Mouse (Mus musculus) midbrain, embryonic 11.5 days (tissue): ENCODE results near the gene Relb. TPM values are rescaled to one million over a fixed set of nuclear protein-coding genes. Genes with fewer than 3 reads are reported as not detected.

Experiments
- ATAC-seq: fragments of 200-750 bp; cut with Nextera tagmentation; 2 replicates; pipeline ENCODE4 v1.8.0; 2017; ENCODE audit warnings: moderate TSS enrichment, moderate library complexity; ENCODE audit not compliant: low FRiP score
- DNase-seq: peaks from one replicate; pipeline ENCODE4 v3.0.0; 2015; ENCODE audit warnings: low spot score; ENCODE audit errors: missing footprints
- H3K27ac ChIP-seq: fragments of 300-500 bp; sonication (generic); 2 replicates; pipeline ENCODE4 v1.5.1; 2014; ENCODE audit warnings: low read depth, low read length
- H3K27me3 ChIP-seq: fragments of 300-500 bp; sonication (generic); 2 replicates; pipeline ENCODE4 v1.6.1; 2014; ENCODE audit warnings: mild to moderate bottlenecking, low read length, moderate library complexity, mixed read lengths; ENCODE audit not compliant: control insufficient read depth, insufficient read depth
- H3K36me3 ChIP-seq: fragments of 300-500 bp; sonication (generic); 2 replicates; pipeline ENCODE4 v1.6.1; 2014; ENCODE audit warnings: mild to moderate bottlenecking, low read length, moderate library complexity, mixed read lengths; ENCODE audit not compliant: control insufficient read depth, insufficient read depth
- H3K4me1 ChIP-seq: fragments of 300-500 bp; sonication (generic); 2 replicates; pipeline ENCODE4 v1.6.1; 2014; ENCODE audit warnings: low read length; ENCODE audit not compliant: control insufficient read depth, insufficient read depth
- H3K4me2 ChIP-seq: fragments of 300-500 bp; sonication (generic); 2 replicates; pipeline ENCODE4 v1.6.1; 2014; ENCODE audit warnings: mild to moderate bottlenecking, moderate library complexity
- H3K4me3 ChIP-seq: fragments of 300-500 bp; sonication (generic); 2 replicates; pipeline ENCODE4 v1.5.1; 2014; ENCODE audit warnings: low read depth, low read length
- H3K9ac ChIP-seq: fragments of 300-500 bp; sonication (generic); 2 replicates; pipeline ENCODE4 v1.6.1; 2014; ENCODE audit warnings: low read length
- H3K9me3 ChIP-seq: fragments of 300-500 bp; sonication (generic); 2 replicates; pipeline ENCODE4 v1.6.1; 2016; ENCODE audit warnings: low read length; ENCODE audit not compliant: control insufficient read depth
- WGBS: fragments of 180-500 bp; shearing (Covaris S2); extraction: QIAGEN DNeasy Blood & Tissue Kit; methylation state at CpG from one replicate; pipeline ENCODE4 v1.1.7; 2014; 5-methylcytosine and 5-hydroxymethylcytosine counted together
- polyA plus RNA-seq: library from polyadenylated mRNA; unstranded; fragments of >200 nt; fragmentation: Nextera tagmentation; extraction: Ambion mirVana; gene quantifications from 2 replicates; pipeline ENCODE4 v1.2.1, GENCODE M21; 2014

The Relb gene
- 3.7 and 4.3 TPM in 2 replicates for polyA plus RNA-seq

DNA sequence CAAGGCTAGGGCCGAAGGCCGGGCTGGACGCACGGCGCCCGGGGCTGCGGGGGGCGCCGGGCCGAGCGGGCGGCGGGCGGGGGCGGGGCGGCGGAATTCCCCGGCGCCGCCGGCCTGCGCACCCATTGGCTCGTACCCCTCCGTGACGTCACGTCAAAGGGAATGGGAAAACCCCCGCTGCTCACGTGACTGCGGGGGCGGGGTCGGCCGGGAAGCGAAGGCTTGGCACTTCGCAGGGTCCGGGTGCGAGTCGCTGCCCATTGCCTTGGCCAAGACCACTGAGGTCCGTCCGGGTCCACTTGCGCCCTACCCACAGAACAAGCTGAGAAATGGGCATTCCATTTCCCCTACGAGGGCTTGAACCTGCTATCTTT, at the start of gene Relb:
Gene Relb (minus strand): TSS at position 78 of the 374 bp plus-strand sequence.
- ATAC-seq, result peak; percentile 75
- Histone ChIP-seq H3K4me1 (0 out of 2 replicates have a peak, but pooled peaks cover 3% of the 10 kb centered on the region), H3K36me3 (peaks cover 10% of the 10 kb centered on the region; the same call in 1 of the 2 replicates), H3K9ac (peak within 1 kb of the TSS; percentile 9; the same call in 1 of the 2 replicates), H3K27ac (peak within 1 kb of the TSS; percentile 54; the same call in 1 of the 2 replicates), H3K27me3 (no peaks in the 10 kb centered on the region), H3K9me3 (no peaks in the 10 kb centered on the region), H3K4me2 (peak within 1 kb of the TSS; percentile 91), H3K4me3 (peak within 1 kb of the TSS; percentile 66)
- WGBS, result under 1% methylated on average over 39 of the region's 41 CpGs
- peak; percentile 98 for DNase-seq

DNA sequence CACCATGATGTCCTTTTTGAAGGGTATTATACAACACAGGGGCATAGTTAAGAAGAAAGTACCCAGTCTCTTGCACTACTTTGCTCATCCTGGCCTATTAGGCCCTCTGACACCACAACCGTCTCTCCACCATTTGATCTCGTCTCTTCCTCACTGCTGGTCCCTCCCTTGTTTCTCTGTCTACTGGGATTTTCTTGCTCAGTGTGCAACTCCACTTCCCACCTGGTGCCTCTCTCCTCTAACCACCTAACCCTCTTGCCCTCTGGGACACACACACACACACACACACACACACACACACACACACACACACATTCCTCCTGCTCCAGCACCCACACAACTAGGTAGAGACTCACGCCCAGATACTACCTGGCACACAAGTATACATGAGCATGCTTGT, 49.7 kb upstream of the Relb start:
- no peaks in the 10 kb centered on the region for H3K27me3 ChIP-seq
- ATAC-seq (no peak), DNase-seq (peak; percentile 59)
- H3K27ac ChIP-seq, result no peak overlapping the region
- no peak overlapping the region for H3K4me2 ChIP-seq
- H3K4me1 ChIP-seq, result no peaks in the 10 kb centered on the region
- H3K9ac ChIP-seq, result no peak overlapping the region
- WGBS, result 86% methylated on average over 3 of the region's 3 CpGs
- H3K36me3 ChIP-seq, result no peaks in the 10 kb centered on the region
- no peaks in the 10 kb centered on the region for H3K9me3 ChIP-seq
- H3K4me3 ChIP-seq, result no peak overlapping the region

DNA sequence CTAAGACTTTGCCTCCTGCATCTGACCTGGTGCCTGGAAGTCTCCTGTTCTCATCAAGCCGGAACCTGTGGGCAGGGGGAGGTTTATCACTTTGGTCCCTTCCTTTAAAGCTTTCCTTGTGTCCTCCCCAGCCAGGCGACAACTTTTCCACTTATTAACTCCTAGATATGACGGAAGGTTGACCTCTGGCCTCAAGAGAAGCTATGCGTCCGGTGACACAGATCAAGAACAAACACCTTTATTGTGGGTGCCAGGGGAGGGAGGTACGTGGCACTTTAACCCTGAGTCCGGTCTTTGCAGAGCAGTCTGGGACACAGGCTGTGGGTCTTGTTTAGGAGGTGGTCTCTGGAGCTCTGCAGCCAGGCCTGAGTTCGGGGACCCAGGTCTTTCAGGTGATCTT, 48.6 kb upstream of the Relb start, which contains the start of gene Apoc2:
Gene Apoc2 (minus strand): TSS at position 70 of the 400 bp plus-strand sequence.
- no peak within 1 kb of the TSS for H3K4me3 ChIP-seq
- no peak within 1 kb of the TSS for H3K27ac ChIP-seq
- no peaks in the 10 kb centered on the region for H3K9me3 ChIP-seq
- ATAC-seq (no peak), DNase-seq (peak; percentile 21)
- H3K4me1 ChIP-seq, result no peaks in the 10 kb centered on the region
- H3K27me3 ChIP-seq, result no peaks in the 10 kb centered on the region
- H3K4me2 ChIP-seq, result no peak within 1 kb of the TSS
- WGBS, result 79% methylated on average over 8 of the region's 8 CpGs
- H3K36me3 ChIP-seq, result no peaks in the 10 kb centered on the region
- no peak within 1 kb of the TSS for H3K9ac ChIP-seq

DNA sequence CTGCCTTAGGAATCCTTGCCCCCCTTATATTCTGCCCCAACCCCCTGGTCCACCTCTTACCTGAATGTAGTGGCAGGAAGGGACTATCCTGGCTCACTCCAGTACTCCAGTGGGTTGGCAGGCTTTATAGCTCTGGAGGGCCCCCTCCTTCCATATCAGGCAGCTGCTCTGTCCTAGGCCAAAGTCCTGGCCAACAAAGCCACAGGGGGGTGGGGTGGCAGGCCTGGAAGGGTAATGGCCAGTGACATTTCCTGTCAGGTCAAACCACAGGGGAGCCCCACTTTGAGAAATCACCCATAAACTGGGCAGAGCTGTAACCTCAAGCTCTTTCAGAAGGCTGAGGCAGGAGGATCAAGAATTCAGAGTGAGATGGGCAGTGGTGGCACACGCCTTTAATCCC, 47.4 kb upstream of the Relb start:
- Histone ChIP-seq H3K4me1 (no peaks in the 10 kb centered on the region), H3K27me3 (no peaks in the 10 kb centered on the region), H3K36me3 (no peaks in the 10 kb centered on the region), H3K9ac (no peak overlapping the region), H3K9me3 (no peaks in the 10 kb centered on the region), H3K27ac (no peak overlapping the region), H3K4me3 (no peak overlapping the region), H3K4me2 (no peak overlapping the region)
- peak; percentile 45 for DNase-seq
- 64% methylated on average over 1 of the region's 1 CpGs for WGBS
- ATAC-seq, result no peak

DNA sequence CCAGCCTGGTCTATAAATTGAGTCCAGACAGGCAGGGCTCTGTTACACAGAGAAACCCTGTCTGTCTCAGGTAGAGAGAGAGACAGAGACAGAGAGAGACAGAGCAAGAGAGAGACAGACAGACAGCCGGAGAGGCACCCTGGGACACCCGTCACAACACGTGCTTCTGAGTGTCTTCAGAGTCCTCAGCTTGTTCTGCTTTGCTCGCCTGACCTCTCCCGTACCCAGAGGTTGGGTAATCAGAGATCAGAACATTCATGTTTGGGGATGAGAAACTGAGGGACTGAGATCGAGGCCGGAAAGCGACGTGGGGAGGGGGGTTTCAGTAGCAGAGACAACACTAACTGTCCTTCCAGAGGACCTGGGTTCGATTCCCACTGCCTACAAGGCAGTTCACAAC, 46.6 kb upstream of the Relb start:
- Histone ChIP-seq H3K27ac (no peak overlapping the region), H3K9ac (no peak overlapping the region), H3K4me3 (no peak overlapping the region), H3K9me3 (no peaks in the 10 kb centered on the region), H3K36me3 (no peaks in the 10 kb centered on the region), H3K27me3 (no peaks in the 10 kb centered on the region), H3K4me2 (no peak overlapping the region), H3K4me1 (no peaks in the 10 kb centered on the region)
- DNase-seq (no peak), ATAC-seq (no peak)
- 85% methylated on average over 10 of the region's 10 CpGs for WGBS

DNA sequence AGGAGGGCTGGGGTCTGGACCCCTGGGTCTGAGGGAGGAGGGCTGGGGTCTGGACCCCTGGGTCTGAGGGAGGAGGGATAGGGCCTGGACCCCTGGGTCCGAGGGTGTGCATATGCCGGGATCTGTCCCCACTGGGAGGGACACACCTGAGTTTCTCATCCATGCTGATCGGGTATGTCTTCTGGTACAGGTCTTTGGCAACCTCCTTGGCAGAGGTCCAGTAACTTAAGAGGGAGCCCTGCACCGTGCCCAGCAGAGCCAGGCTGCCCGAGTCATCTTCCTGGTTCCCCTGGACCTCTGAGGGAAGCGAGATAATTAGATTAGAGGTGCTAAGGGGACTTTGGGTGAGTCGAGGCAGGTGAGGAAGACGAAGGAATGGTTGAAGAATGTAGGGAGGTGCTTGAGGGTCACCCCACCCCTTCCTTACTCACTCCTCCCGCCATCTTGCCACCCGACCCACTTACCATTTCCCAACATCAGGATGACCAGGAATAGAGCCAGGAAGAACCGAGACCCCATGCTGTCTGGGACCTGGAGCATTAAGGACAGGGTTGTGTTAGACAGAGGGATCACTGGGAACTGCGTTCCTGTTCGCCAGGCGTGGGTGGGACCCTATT, 44.0 kb upstream of the Relb start:
- H3K4me1 ChIP-seq, result no peaks in the 10 kb centered on the region
- H3K27ac ChIP-seq, result no peak overlapping the region
- ATAC-seq, result no peak
- no peaks in the 10 kb centered on the region for H3K36me3 ChIP-seq
- no peaks in the 10 kb centered on the region for H3K9me3 ChIP-seq
- no peak overlapping the region for H3K4me3 ChIP-seq
- no peak overlapping the region for H3K4me2 ChIP-seq
- no peaks in the 10 kb centered on the region for H3K27me3 ChIP-seq
- 69% methylated on average over 14 of the region's 14 CpGs for whole genome bisulfite sequencing
- no peak for DNase-seq
- H3K9ac ChIP-seq, result no peak overlapping the region

DNA sequence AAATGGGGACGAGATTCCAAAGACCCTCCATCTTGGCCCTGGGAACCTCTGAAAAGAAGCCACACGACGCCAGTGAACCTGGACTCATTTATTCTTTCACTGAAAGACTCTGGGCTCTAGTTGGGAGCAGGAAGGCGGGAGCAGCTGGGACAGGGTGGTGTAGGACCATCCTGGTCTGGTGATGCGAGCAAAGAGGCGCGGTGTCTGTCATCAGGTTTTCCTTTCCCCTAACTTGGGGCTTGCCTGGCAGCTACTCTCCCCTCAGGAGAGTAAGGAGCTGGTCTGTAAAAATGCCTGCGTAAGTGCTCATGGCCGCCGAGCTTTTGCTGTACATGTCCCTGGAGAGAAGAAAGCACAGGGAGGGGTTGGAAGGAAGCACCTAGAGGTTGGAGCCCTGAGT, 42.3 kb upstream of the Relb start:
- H3K27ac ChIP-seq, result no peak overlapping the region
- H3K27me3 ChIP-seq, result no peaks in the 10 kb centered on the region
- ATAC-seq, result no peak
- 75% methylated on average over 10 of the region's 10 CpGs for WGBS
- no peaks in the 10 kb centered on the region for H3K36me3 ChIP-seq
- no peaks in the 10 kb centered on the region for H3K4me1 ChIP-seq
- no peak overlapping the region for H3K4me3 ChIP-seq
- no peak overlapping the region for H3K4me2 ChIP-seq
- no peak overlapping the region for H3K9ac ChIP-seq
- DNase-seq, result no peak
- no peaks in the 10 kb centered on the region for H3K9me3 ChIP-seq

DNA sequence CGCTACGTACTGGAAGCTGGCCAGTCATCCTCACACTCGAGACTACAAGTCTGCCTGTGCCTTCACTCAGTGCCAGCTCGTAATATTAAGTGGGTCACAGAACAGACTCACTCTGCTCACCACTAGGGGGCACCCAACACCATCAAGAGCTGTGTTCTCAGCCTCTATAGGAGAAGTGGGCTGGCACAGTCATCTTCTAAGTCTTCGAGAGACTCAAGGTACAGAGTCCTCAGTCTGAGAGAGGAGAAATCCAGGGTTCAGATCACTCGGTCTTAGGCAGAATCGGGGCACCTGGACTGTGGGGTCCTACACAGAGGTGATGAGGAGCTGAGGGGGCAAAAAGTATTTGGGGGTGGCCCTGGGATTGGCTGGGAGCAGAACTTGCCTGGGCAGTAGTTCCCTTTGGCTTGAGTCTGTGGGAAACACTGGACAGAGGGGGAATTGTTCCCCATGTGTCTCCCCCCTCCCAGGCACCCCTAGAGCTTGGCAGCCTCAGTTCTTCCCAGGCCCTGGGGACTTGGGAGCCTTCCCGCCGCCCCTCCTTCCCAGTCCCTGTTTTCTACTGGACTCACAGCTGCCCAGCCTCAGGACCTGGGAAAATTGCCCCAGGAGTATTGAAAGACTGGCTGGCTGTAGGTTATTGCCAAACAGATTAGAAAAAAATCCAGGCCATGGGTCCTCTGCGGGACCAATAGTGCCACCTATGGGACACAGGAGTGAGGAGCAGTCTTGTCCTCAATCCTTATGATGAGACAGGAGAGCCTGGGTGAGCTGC, 39.9 kb upstream of the Relb start:
- 9% methylated on average over 10 of the region's 10 CpGs for WGBS
- 0 out of 2 replicates have a peak overlapping the region, but pooled peaks have one; percentile 6 for H3K4me2 ChIP-seq
- no peak overlapping the region for H3K4me3 ChIP-seq
- H3K27me3 ChIP-seq, result no peaks in the 10 kb centered on the region
- peak overlapping the region; percentile 39; the same call in 1 of the 2 replicates for H3K9ac ChIP-seq
- no peaks in the 10 kb centered on the region for H3K36me3 ChIP-seq
- H3K4me1 ChIP-seq, result peaks cover 6% of the 10 kb centered on the region
- ATAC-seq (peak; percentile 66), DNase-seq (peak; percentile 95)
- H3K27ac ChIP-seq, result no peak overlapping the region
- no peaks in the 10 kb centered on the region for H3K9me3 ChIP-seq

DNA sequence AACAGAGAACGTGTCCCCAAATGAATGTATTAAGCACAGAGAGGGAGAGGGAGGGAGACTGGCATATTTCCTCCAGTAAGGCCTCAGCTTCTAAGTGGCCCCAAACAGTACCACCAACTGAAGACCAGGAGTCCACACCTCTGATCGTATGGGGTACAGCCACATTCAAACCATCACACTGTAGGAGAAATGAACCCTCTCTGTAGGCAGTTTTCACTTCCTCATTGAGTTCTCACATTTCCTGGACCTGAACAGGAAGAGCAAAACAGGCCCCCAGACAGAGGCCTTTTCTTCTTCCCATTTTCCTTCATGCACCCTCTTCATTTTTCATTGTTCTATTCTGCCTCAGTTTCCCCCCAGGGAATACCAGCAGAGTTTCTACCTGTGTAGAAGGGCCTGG, 38.2 kb upstream of the Relb start:
- no peak for DNase-seq
- no peak overlapping the region for H3K4me2 ChIP-seq
- no peaks in the 10 kb centered on the region for H3K9me3 ChIP-seq
- no peaks in the 10 kb centered on the region for H3K36me3 ChIP-seq
- H3K27ac ChIP-seq, result no peak overlapping the region
- no peak overlapping the region for H3K9ac ChIP-seq
- H3K27me3 ChIP-seq, result no peaks in the 10 kb centered on the region
- ATAC-seq, result no peak
- H3K4me3 ChIP-seq, result no peak overlapping the region
- H3K4me1 ChIP-seq, result peaks cover 14% of the 10 kb centered on the region
- WGBS, result 74% methylated on average over 2 of the region's 2 CpGs
